Mouse (Mus musculus) layer of hippocampus, postnatal 25 days (tissue): ENCODE measurements at regions not wholly inside any gene's neighbourhood (a gene's known extent, or its start where the extent isn't known, plus 50 kb on each side); places are given as distances from the start of the nearest gene placed in this dataset.
"Not testable (repeated sequence)": the region's sequence is repeated elsewhere in the genome, so short reads cannot be mapped to it uniquely, and the experiment has no call there.

ENCODE experiments used
- DNase-seq, 2 experiments: peaks; one replicate each; pipeline ENCODE4 v3.0.0; 2022; ENCODE audit warnings: mixed read lengths in 2 of 2, low spot score in 1 of 2; ENCODE audit errors: extremely low spot score in 1 of 2

GRCm38 (mm10) chr2:129947847-129948553 lies 64.1 kb upstream of the Tgm3 start:
- DNase-seq = no peak

GRCm38 (mm10) chr2:129949786-129950185 lies 62.4 kb upstream of the Tgm3 start:
- not testable (repeated sequence) for DNase-seq

- no peak for DNase-seq
Measured at GRCm38 (mm10) chr2:129952486-129952885, 59.7 kb upstream of the Tgm3 start.

GRCm38 (mm10) chr2:129955260-129955691 lies 56.9 kb upstream of the Tgm3 start:
- DNase-seq = no peak

- DNase-seq = no peak
Measured at GRCm38 (mm10) chr2:129958120-129958519, 54.0 kb upstream of the Tgm3 start.

GRCm38 (mm10) chr2:129960364-129960763 lies 51.8 kb upstream of the Tgm3 start:
- peak in 1 of 2 experiments; percentile 10 for DNase-seq

GRCm38 (mm10) chr2:129961522-129961921 lies 50.6 kb upstream of the Tgm3 start:
- no peak for DNase-seq
